Mouse (Mus musculus) heart, postnatal 10 days (tissue): ENCODE measurements around the gene Unc5c. TPM values are rescaled to one million over a fixed set of nuclear protein-coding genes. Genes with fewer than 3 reads are reported as not detected.

ENCODE experiments used
- DNase-seq, 2 experiments: peaks; one replicate each; pipeline ENCODE4 v3.0.0; 2021
- intact Hi-C: fragments of 180-260 bp; cut with DNase I; formaldehyde crosslinking; loops from one replicate; pipeline ENCODE4 v1.15.1; 2025
- total RNA-seq, 2 experiments: library from RNA; stranded (reverse); gene quantifications; 2 replicates each; pipeline ENCODE4 v1.2.3; 2021

Unc5c gene
- under 1 TPM; 0.47 to 0.79 TPM for total RNA-seq

DNA sequence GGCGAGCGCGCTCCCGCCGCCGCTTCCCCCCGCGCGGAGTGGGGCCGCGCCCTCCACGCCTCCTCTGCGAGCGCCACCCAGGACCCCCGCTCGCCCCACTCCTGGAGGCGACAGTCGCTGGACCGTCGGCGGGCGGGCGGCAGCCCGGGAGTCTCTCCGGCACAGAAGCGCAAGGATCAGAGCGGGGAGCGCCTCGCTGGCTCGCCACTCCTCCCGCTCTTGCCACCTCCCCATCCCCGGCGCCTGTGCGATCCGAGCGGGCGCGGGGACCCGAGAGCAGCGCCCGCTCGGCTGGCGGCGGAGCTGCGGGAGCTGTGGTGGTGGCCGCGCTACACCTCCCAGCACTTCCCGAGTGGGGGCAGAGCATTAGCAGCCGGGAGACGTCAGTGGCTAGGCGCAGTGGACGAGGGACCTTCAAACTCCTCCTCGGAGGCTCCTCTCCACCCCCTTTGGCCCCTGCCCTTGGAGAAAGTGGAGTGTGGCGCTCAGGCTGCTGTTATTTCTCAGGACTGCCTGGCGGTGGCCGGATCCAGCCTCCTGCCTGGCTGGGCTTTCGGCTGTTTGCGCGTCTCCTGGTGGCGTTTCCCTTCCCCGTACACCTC is at the start of gene Unc5c:
Gene Unc5c, plus strand, starts transcription at position 113 of the 602 bp plus-strand sequence.
- intact Hi-C loops: loop anchor here (5.0 kb wide), 1 partner anchor 367 kb away; no protein-coding TSS in a partner anchor
- peak; percentile 69 to 74 for DNase-seq

DNA sequence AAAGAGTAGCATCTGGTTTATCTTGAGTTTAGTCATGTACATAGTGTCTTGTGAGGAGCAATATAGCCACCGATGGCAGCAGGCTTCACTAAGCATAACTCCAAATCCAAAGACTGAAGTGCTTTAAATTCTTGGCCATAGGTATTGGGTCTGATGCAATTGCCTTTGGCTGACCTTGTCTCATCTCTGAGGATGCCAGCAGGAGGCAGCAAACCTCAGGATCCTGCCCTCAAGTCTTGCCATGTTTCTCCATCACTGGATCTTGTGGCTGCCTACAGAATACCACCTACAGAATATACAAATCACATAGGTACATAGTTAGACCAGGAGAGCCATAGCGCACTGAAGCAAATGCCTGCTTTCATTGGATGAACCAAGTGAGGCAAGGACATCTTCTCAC is 7.5 kb upstream of the Unc5c start:
- DNase-seq: no peak
- intact Hi-C loops: no loop called here

DNA sequence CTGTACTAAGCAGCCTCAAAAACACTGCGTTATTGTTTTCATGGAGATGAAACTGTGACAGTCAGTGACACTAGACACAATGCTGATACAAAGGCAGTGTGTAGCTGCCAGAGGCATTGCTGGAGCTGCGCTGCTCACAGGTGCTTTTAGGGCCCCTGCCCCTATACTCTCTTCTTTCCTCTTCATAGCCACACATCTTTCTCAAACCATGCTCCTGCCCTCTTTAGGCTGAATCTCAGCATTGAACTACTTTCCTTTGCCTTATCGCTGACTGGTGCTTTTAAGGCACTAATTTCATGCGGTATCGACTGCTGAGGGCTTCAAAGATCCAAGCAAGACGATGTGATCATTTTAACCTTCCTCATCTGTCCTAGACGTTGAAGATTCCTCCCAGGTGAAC is 2.5 kb upstream of the Unc5c start:
- DNase-seq: no peak
- intact Hi-C loops: no loop called here

DNA sequence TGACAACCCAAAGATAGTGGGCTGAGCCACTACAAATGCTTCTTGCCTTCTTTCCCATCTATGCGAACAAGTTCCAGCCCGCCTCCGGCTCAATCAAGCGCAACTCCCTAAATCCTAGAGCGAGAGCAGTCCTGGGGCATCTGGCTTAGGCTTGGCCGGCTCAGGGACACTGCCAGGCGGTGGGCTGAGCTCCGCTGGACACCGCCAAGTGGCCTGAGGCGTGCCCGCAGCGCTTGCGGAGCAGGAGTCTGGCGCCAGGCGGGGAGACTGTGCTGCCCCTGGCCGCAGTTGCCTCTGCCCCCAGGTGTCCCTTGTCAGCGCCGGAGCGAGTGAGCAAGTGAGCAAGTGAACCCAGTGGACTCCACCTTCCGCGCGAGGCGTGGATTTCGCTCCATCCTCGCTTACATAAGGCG is 319 bp upstream of the Unc5c start:
- intact Hi-C loops: loop anchor here (5.0 kb wide), 1 partner anchor 368 kb away; no protein-coding TSS in a partner anchor
- DNase-seq: peak; percentile 59 to 63

DNA sequence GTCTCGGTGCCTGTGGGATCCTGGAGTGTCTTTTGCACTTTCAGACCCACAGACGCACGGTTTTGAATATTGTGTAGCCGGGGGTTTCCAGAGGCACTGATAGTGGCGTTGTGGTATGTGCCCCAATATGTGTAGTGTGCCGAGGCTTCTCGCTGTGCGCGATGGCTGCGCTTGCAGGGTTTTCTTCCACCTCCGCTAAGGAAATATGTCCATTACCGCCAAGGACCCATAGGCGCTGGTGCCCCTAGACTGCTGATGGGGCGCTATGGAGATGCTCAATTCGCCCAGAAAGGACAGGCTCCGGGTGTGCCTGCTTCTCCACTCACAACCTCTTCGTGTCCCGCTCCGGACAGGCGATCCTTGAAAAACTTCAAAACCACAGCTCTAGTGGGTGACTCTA is 1.0 kb downstream of the Unc5c start:
- intact Hi-C loops: loop anchor here (5.0 kb wide), 1 partner anchor 366 kb away; no protein-coding TSS in a partner anchor
- peak in 1 of 2 experiments; percentile 4 for DNase-seq

DNA sequence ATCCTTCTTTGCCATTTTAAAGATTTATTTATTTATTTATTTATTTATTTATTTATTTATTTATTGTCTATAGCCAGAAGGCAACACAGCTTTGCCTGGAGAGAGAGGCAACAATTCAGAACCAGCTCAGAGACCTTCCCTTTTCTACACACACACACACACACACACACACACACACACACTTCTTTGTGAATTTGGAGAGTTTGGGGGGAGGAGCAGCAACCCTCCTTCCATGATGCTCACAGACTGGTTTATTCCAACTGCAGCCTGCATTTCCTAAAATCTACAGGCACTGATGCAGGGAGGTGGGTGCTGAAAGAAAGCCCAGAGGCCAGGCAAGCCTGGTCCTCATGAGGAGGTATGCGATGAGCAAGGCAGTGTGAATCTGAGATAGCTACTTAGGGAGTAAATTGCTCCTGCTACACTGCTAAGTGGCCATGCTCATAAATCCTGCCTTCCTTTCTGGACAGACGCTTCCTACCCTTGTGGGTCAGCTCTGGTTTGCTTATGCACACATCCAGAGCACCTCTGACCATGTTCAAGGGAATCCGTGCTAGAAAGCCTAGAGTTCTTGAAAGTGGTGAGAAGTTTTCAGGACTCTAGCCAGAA is 1.8 kb downstream of the Unc5c start:
- intact Hi-C loops: loop anchor here (5.0 kb wide), 1 partner anchor 365 kb away; no protein-coding TSS in a partner anchor
- no peak for DNase-seq

DNA sequence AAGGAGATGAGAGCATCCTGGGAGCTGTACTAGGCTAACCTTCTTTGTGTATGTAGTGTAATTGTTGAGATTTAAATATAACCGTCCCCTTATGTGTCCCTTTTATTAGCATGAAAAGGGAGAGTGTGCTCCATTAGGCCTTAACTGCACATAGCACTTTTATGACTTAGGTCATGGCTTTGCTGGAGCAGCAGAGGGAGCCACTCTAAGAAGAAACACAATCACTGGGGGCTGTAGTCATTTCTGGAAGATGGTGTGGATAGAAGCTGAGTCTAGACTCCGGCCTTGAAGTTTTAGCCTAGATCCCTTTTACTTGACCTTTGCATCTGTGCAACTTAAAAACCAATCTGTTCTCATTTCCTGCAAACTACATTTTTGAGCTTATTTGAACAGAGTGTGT is 4.3 kb downstream of the Unc5c start:
- intact Hi-C loops: loop anchor here (5.0 kb wide), 1 partner anchor 363 kb away; no protein-coding TSS in a partner anchor
- DNase-seq: no peak

DNA sequence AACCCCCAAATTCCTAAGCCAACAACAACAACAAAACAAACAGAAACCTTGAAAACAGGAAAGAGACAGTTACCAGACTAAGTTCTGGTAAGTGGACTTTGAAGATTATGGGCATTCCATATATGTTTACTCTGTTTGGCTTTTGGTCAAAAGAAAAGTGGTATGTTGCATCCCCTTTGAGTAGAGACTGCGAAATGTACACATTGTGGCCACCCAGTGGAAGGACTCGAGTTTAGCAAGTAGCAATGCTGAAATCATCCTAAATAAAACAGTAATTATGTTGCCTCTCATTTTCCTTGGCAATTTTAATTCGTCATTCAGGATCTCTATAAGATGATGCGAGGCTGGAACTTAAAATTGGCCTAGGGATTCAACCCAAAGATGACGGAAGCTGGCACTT is 8.2 kb downstream of the Unc5c start:
- intact Hi-C loops: no loop called here
- DNase-seq: no peak

DNA sequence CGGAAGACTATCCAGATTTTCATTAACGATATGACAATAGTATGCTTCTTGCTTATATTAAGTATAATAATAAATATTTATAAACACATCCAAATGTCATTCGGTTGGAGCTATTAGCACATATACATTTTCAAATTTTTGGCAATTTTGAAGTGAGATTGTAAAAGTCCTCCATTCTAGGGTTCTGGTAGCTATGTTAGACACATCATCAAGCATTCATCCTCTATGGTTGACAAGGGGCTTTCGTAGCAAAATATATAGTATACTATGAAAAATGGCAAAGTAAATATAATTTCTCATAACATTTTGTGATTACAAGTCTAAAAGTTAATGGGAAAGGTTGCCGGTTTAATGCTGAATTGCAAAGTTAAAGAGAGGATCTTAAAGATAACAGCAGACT is 10.4 kb downstream of the Unc5c start:
- no peak for DNase-seq
- intact Hi-C loops: no loop called here

DNA sequence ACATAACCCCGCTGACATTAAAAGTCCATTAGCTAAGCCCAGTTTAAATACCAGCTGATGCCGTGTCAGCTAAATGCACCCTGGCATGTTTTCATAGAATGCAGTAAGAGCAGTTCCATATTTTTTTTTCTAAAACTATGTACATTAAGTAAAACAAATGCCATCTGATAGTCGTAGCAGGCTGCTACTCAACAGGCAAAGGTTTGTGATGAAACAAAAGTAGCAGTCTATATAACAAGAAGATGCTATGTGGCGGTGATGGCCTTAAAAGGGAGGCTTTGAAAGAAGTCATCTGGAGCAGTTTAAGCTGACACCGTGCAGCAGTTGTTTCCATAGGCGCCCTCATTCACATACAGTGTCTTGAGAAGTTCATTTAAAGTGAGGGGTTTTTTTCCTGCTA is 10.9 kb downstream of the Unc5c start:
- intact Hi-C loops: no loop called here

DNA sequence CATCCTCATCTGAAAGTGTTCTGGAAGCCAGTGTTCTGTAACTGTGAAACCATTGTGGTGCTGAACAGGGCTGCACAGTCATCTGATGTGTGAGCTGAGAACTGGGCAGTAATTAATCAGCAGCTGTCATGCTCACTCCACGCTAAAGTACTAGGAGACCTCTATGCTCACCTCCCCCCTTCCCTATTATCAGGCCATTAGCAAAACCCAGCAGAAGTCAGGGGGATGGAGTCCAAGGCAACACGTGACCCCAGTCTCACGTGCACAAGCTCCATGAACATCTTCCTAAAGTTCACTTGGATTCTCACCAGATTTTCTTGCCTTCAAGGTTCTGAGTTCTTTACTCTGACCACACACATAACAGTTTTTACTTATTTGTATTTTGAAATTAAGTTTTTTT is 11.7 kb downstream of the Unc5c start:
- intact Hi-C loops: no loop called here
- no peak for DNase-seq

More for the DNA sequence above, 10.9 kb downstream of the Unc5c start:
- no peak for DNase-seq

DNA sequence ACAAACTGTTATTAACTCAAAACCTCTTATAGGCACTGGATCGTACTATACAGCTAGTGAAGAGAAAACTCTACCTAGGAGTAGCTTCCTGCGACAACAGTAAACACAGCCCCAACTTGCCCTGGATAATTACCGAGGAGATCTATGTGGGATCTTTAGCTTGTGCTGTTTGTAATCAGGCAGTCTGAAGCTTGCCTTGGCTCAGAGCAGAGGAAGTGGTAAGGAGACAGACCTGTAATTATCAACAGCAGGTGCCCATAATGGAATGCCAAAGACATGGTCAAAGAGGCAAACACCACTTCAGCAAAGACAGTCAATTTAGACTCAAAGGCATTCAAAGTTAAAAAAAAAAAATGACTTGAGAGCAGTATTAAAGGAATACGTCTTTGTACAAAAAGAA is 17.4 kb downstream of the Unc5c start:
- no peak for DNase-seq
- intact Hi-C loops: no loop called here

DNA sequence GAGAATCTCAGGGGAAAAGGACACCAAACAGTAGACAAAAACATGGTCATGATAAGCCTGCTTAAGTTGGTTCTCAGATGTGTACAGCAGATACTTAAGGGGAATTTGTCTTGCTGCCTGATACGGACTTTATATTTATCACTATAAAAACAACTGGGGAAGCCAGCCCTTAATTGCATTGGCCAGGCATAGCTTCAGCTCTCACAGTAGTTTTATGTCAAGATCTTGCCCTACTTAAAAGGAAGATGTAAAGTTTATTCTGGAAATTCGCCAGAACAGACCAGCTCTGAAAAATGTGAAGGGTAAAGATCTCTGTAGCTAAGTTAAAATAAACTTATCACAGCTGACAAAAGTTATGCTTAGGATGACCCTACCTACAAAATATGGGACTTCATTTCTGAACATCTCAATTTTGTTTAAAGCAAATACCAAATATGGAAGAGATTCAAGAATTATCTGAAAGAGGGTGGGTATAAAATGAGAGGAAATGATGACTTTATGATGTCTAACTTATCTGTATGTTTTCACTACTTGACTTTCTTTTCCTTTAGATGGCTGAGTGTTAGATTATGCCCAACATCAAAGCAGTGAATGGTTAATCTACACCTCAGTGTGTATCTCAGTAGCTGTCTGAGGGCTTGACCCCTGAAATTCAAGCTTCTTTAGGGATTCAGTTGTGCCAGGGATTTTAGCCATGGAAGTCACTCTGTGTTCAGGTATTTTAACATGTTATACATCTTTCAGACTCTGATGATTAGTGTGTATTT is 18.8 kb downstream of the Unc5c start:
- intact Hi-C loops: no loop called here
- DNase-seq: no peak

DNA sequence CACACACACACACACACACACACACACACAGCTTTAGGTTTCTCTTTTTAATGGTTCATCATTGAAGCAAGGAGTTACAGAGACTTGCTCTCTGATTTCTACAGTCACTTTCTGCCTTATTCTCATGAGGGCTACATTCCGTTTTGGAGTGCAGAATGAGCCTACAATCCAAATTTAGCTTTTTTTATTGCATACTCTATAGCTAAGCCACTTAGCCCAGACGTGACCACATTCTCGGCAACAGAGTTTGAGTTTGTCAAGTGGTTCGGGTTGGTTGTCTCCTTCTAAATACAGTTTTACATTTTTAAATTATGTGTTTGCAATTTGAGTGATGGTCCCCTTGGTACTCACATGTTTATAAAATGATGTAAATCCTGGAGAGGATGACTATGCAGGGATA is 20.2 kb downstream of the Unc5c start:
- no peak for DNase-seq
- intact Hi-C loops: no loop called here

DNA sequence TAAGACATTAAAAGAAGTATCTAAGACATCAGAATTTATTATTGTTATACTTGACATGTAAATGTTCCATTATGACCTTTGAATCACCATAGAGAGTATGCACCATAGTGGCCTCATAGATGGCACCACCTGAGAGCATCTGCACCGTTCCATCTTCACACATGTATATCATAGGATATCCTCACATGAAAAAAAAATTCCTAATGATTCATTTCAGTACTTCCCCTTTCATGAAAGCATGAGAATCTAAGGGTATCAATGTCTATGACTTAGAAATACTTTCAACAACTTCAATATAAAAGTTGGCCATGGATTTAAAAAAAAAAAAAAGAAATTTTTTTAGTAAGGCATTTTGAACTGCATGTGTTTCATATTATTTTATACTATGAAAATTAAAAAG is 25.6 kb downstream of the Unc5c start:
- intact Hi-C loops: no loop called here
- no peak for DNase-seq

DNA sequence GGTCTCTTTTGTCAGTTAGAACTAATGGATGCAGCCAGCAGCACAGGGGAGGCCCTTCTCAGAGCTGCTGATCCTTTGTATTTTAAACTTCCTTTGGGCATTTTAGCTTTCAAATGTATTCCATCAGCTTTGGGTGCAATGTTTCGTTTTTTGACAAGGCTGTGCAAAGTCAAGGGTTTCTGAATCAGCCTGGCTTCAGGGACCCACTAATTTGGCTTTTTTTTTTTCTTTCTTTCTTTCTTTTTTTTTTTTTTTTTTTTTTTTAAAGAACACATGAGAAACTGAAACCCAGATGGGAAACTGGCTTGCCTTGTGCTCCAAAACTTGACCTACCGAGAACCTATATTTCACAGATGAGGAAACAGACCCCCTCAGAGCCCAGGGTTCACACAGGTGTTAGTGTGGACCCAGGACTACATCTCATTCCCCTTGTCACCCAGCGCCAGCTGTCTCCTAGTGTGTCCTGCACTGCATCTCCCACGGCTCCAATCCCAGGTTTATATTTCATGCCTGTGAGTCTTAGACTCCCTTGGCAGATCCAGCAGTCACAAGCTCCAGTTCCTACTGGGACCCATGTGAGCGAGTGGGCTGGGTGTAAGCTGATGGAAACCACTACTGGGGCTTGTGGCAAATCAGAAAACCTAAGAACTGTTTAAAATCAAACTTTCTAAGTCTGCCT is 26.4 kb downstream of the Unc5c start:
- peak; percentile 18 to 23 for DNase-seq
- intact Hi-C loops: no loop called here

DNA sequence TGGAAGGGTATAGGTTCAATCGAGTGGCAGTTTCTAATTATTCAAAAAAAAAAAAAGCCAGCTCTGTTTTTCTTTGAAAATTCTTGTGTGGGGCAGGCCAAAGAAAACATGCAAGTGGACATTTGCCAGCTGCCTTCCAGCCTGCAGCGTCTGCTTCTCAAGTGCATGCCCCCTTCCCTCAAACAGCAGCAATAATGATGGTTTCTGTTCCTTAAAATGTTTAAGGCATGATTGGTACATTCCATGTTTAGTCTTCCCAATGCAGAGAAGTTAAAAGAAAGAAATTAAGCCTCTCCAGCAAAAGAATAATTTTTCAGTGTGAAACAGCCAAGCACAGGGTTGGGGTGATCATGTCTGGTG is 26.9 kb downstream of the Unc5c start:
- peak; percentile 16 to 40 for DNase-seq
- intact Hi-C loops: no loop called here

DNA sequence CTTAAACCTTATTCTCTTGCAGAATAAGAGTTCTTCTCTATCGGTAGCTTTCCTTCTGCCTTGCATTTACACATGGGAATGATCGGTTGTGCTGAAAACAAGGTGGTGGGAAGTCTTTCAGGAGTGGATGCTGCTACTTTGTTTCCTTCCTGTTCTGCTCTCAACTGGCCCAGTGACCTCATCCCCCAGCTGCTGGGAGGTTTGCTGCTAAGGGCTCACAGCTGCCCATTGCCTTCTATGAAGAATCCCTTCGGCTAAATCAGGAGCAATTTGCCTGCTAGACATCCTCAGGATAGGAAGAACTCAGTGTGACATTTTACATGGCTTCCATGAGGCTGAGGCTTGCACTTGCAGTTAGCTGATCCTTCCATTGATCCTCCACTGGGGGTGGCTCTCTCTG is 28.0 kb downstream of the Unc5c start:
- DNase-seq: peak; percentile 8 to 20
- intact Hi-C loops: no loop called here

DNA sequence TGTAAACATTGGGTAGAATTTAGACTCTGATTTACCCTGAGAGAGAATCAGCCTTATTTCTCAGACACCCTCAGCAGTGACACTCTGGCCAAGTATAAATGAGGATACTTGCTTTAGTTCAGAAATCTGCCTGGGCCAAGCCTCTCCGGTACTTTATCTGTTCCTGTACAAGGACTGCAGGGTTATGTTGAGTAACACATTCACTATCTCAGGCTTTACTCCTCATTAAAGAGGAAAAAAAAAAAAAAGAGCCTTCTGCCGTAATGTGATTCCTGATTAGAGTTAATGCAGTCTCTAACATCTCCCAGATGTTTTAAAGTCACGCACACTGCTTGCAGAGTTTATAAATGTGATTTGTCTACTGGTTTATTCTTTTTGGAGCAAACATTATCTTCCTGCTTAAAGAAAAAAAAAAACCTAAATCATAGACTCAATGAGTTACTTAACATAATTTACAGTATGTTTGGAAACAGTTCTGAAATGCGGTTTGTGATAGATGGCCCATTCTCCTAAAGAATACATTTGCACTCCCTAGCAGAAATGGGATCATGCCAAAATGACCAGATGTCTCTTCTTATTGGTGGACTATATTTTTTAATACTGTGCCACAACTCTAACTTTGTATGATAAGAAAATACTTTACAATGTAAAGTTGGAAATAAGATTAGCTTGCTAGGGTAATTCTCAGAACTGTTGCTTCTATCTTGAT is 33.5 kb downstream of the Unc5c start:
- intact Hi-C loops: no loop called here

DNA sequence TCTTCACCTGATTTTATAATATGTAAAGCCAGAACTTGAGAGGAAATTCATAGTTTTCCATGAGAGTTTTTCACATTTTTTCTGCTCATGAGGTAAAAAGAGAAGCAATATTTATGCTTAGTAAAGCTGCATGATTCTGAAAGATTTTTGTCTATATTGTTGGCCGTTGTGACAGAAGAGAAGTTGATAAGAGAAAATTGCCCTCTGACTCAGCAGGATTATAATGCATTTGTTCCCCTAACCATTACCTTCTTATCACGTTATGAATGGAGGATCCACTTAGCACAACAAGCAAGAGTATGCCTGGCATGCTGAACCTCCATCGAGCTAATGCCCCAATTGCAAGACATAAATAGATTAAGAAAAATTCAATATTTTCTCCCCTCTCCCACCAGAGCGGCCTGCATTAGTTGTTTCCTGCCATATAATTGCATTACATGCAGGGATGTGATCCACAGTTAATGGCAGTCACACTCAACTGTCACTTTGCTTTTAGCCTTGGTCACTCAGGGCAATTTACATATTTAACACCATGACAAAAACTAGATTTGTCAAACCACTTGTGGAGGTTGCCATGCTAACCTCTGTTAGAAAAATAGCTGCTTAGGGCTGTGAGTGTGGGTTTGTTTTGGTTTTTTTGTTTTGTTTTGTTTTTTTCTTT is 37.0 kb downstream of the Unc5c start:
- intact Hi-C loops: no loop called here
- no peak for DNase-seq

More for the DNA sequence above, 33.5 kb downstream of the Unc5c start:
- DNase-seq: no peak
